Mouse (Mus musculus): ENCODE results near the gene Cdc34.

GRCm38 (mm10) chr10:79693580-79694378, 11.8 kb downstream of the Cdc34 start:
- TF ChIP-seq GATA1 (IDR thresholded peaks at IDR 0.05; ENCODE audit: low read length) = no peak
- TF ChIP-seq TAL1 (IDR thresholded peaks at IDR 0.05; ENCODE audit: low read length) = no peak
